Comparison of ENCODE assay signal across 11 mouse cellular contexts in genomic region chr16:4605514-4606131, GRCm38 (mm10). TPM values are rescaled to one million over a fixed set of nuclear protein-coding genes. Genes with fewer than 3 reads are reported as not detected.
DNase-seq lines count a peak whose midpoint lies in the region; ATAC-seq and TF ChIP-seq lines count a peak whose summit lies in the region.
"Had no signal": no experiment of that assay in that cellular context is flagged by ENCODE, and none has a peak within 500 bp of the region (broad histone marks: within the 10 kb centered on the region; RNA-seq: fewer than 3 reads in every experiment).

No protein-coding gene starts in this region.

- H3K27ac ChIP-seq in forebrain, embryonic 10.5 days: peak overlapping the region; percentile 78
- no peak overlapping the region for H3K27ac ChIP-seq in forebrain, embryonic 16.5 days (ENCODE audit: low read length)
- H3K27ac ChIP-seq in layer of hippocampus, adult 2 months: peak overlapping the region; percentile 3; the same call in 1 of the 2 replicates
- H3K27ac ChIP-seq in embryonic facial prominence, embryonic 12.5 days: peak overlapping the region; percentile 58
- peak overlapping the region; percentile 86 for H3K27ac ChIP-seq in limb, embryonic 10.5 days
- H3K27ac ChIP-seq in cerebellum, adult 2 months (ENCODE audit: insufficient read depth, low read length): no peak overlapping the region

- H3K9me3 ChIP-seq in forebrain, embryonic 10.5 days: no peaks in the 10 kb centered on the region
- no peaks in the 10 kb centered on the region for H3K9me3 ChIP-seq in forebrain, embryonic 16.5 days (ENCODE audit: control insufficient read depth, low read length)
- no peaks in the 10 kb centered on the region for H3K9me3 ChIP-seq in embryonic facial prominence, embryonic 12.5 days
- H3K9me3 ChIP-seq in limb, embryonic 10.5 days (replicated peaks): no peaks in the 10 kb centered on the region
- H3K9me3 ChIP-seq: liver, embryonic 13.5 days had no signal

- DNase-seq in forebrain, embryonic 10.5 days (ENCODE audit: extremely low spot score, low spot score): no peak
- no peak for DNase-seq in layer of hippocampus, adult 2 months (ENCODE audit: low spot score in 2 of 2)
- no peak for DNase-seq in layer of hippocampus, adult 8-10 months (ENCODE audit: low spot score in 2 of 2)
- peak; percentile 45 for DNase-seq in limb, embryonic 10.5 days (ENCODE audit: low spot score)
- no peak for DNase-seq in cerebellum, adult 2 months
- DNase-seq in cerebellum, adult 8-10 months: no peak
- DNase-seq: liver, embryonic 13.5 days had no signal

- peaks cover 72% of the 10 kb centered on the region for H3K4me1 ChIP-seq in forebrain, embryonic 10.5 days
- peaks cover 19% of the 10 kb centered on the region for H3K4me1 ChIP-seq in forebrain, embryonic 16.5 days (replicated peaks; ENCODE audit: control insufficient read depth, insufficient read depth, low read length)
- H3K4me1 ChIP-seq in embryonic facial prominence, embryonic 12.5 days: peaks cover 73% of the 10 kb centered on the region
- H3K4me1 ChIP-seq in limb, embryonic 10.5 days: peaks cover 82% of the 10 kb centered on the region
- H3K4me1 ChIP-seq in cerebellum, adult 2 months (ENCODE audit: control insufficient read depth, insufficient read depth, low read length): peaks cover 5% of the 10 kb centered on the region

- TF ChIP-seq CTCF in layer of hippocampus, adult 2 months (conservative IDR thresholded peaks at IDR 0.05): no peak
- no peak for TF ChIP-seq CTCF in cerebellum, adult 2 months (IDR thresholded peaks at IDR 0.05; ENCODE audit: borderline replicate concordance, insufficient read depth, low read depth, low read length)

- no peak for ATAC-seq in forebrain, embryonic 16.5 days
- no peak for ATAC-seq in embryonic facial prominence, embryonic 12.5 days (ENCODE audit: insufficient number of reproducible peaks, insufficient read depth, low FRiP score, low TSS enrichment)
- ATAC-seq: Patski had no signal

- no peak overlapping the region for H3K4me2 ChIP-seq in forebrain, embryonic 16.5 days (ENCODE audit: low read length)
- H3K4me2 ChIP-seq in embryonic facial prominence, embryonic 12.5 days (replicated peaks): no peak overlapping the region; the same call in 1 of the 2 replicates
- H3K4me2 ChIP-seq: liver, embryonic 13.5 days had no signal

- H3K36me3 ChIP-seq in forebrain, embryonic 10.5 days (replicated peaks): peaks cover 27% of the 10 kb centered on the region
- H3K36me3 ChIP-seq in forebrain, embryonic 16.5 days (ENCODE audit: control insufficient read depth, insufficient read depth): no peaks in the 10 kb centered on the region
- peaks cover 22% of the 10 kb centered on the region for H3K36me3 ChIP-seq in embryonic facial prominence, embryonic 12.5 days
- peaks cover 24% of the 10 kb centered on the region for H3K36me3 ChIP-seq in limb, embryonic 10.5 days

- no peaks in the 10 kb centered on the region for H3K27me3 ChIP-seq in forebrain, embryonic 10.5 days (ENCODE audit: poor library complexity, severe bottlenecking)
- no peaks in the 10 kb centered on the region for H3K27me3 ChIP-seq in forebrain, embryonic 16.5 days (replicated peaks; ENCODE audit: control insufficient read depth, insufficient read depth, low read length)
- no peaks in the 10 kb centered on the region for H3K27me3 ChIP-seq in embryonic facial prominence, embryonic 12.5 days
- no peaks in the 10 kb centered on the region for H3K27me3 ChIP-seq in limb, embryonic 10.5 days (ENCODE audit: low read depth, poor library complexity, severe bottlenecking)
- H3K27me3 ChIP-seq in cerebellum, adult 2 months (ENCODE audit: control insufficient read depth, insufficient read depth, low read length): no peaks in the 10 kb centered on the region
- H3K27me3 ChIP-seq: liver, embryonic 13.5 days; Patski had no signal

- no peak for TF ChIP-seq POLR2A in cerebellum, adult 2 months (IDR thresholded peaks at IDR 0.05; ENCODE audit: borderline replicate concordance, insufficient read depth, low read length)

- WGBS in forebrain, embryonic 10.5 days: 45% methylated on average over 13 of the region's 13 CpGs
- 39% methylated on average over 13 of the region's 13 CpGs for WGBS in forebrain, embryonic 16.5 days
- 24% methylated on average over 13 of the region's 13 CpGs for WGBS in embryonic facial prominence, embryonic 12.5 days
- 63% methylated on average over 13 of the region's 13 CpGs for WGBS in limb, embryonic 10.5 days
- 68% methylated on average over 13 of the region's 13 CpGs for WGBS in cerebellum, adult 2 months

- H3K9ac ChIP-seq in forebrain, embryonic 16.5 days (replicated peaks; ENCODE audit: low read depth, low read length): no peak overlapping the region
- no peak overlapping the region for H3K9ac ChIP-seq in embryonic facial prominence, embryonic 12.5 days
- H3K9ac ChIP-seq: liver, embryonic 13.5 days had no signal

- peak overlapping the region; percentile 24; the same call in 1 of the 2 replicates for H3K4me3 ChIP-seq in forebrain, embryonic 10.5 days
- no peak overlapping the region for H3K4me3 ChIP-seq in forebrain, embryonic 16.5 days (replicated peaks; ENCODE audit: low read length)
- H3K4me3 ChIP-seq in layer of hippocampus, adult 2 months: no peak overlapping the region
- no peak overlapping the region for H3K4me3 ChIP-seq in embryonic facial prominence, embryonic 12.5 days
- peak overlapping the region; percentile 27; the same call in 1 of the 2 replicates for H3K4me3 ChIP-seq in limb, embryonic 10.5 days
- H3K4me3 ChIP-seq in cerebellum, adult 2 months (replicated peaks; ENCODE audit: insufficient read depth, low read depth, low read length): no peak overlapping the region
- H3K4me3 ChIP-seq: liver, embryonic 13.5 days; myocyte had no signal

RNA-seq across cellular contexts. Expression of gene Glis2, which starts 11.1 kb away (rescaled TPM):
- polyA plus RNA-seq in forebrain, embryonic 10.5 days (2016; fragmentation: Nextera tagmentation; extraction: Ambion mirVana): 22.5 and 23.2 TPM in 2 replicates
- polyA plus RNA-seq in forebrain, embryonic 16.5 days (2015; fragmentation: Nextera tagmentation; extraction: Ambion mirVana): 10.8 and 12.1 TPM in 2 replicates
- 10 to 100 TPM; 11.0 to 13.9 TPM for total RNA-seq in layer of hippocampus, adult 2 months (2021)
- 10 to 100 TPM; 10.9 to 18.4 (median 11.9) TPM for total RNA-seq in layer of hippocampus, adult 8-10 months (2022)
- polyA plus RNA-seq in embryonic facial prominence, embryonic 12.5 days (2016; fragmentation: Nextera tagmentation; extraction: Ambion mirVana): 33.0 and 33.4 TPM in 2 replicates
- 27.0 and 30.7 TPM in 2 replicates for polyA plus RNA-seq in limb, embryonic 10.5 days (2016; fragmentation: Nextera tagmentation; extraction: Ambion mirVana)
- 16.0 and 19.5 TPM in 2 replicates for polyA plus RNA-seq in cerebellum, adult 2 months (2012; rRNA removed)

RNA-seq across cellular contexts. Expression of gene Pam16, which starts 19.2 kb away (rescaled TPM):
- 93.5 and 94.7 TPM in 2 replicates for polyA plus RNA-seq in forebrain, embryonic 10.5 days (2016; fragmentation: Nextera tagmentation; extraction: Ambion mirVana)
- 132 and 157 TPM in 2 replicates for polyA plus RNA-seq in forebrain, embryonic 16.5 days (2015; fragmentation: Nextera tagmentation; extraction: Ambion mirVana)
- 10 to 100 TPM; 72.3 to 75.2 TPM for total RNA-seq in layer of hippocampus, adult 2 months (2021)
- total RNA-seq in layer of hippocampus, adult 8-10 months (2022): 100 to 1,000 TPM in 1 of 4 experiments, 10 to 100 TPM in 3; 81.5 to 100 (median 89.5) TPM
- 96.4 and 104 TPM in 2 replicates for polyA plus RNA-seq in embryonic facial prominence, embryonic 12.5 days (2016; fragmentation: Nextera tagmentation; extraction: Ambion mirVana)
- 108 and 113 TPM in 2 replicates for polyA plus RNA-seq in limb, embryonic 10.5 days (2016; fragmentation: Nextera tagmentation; extraction: Ambion mirVana)
- 121 and 132 TPM in 2 replicates for polyA plus RNA-seq in cerebellum, adult 2 months (2012; rRNA removed)

RNA-seq across cellular contexts. Expression of gene Vasn, which starts 34.1 kb away (rescaled TPM):
- 9.2 and 9.3 TPM in 2 replicates for polyA plus RNA-seq in forebrain, embryonic 10.5 days (2016; fragmentation: Nextera tagmentation; extraction: Ambion mirVana)
- 3.2 and 4.3 TPM in 2 replicates for polyA plus RNA-seq in forebrain, embryonic 16.5 days (2015; fragmentation: Nextera tagmentation; extraction: Ambion mirVana)
- 1 to 10 TPM; 5.7 to 6.2 TPM for total RNA-seq in layer of hippocampus, adult 2 months (2021)
- 10 to 100 TPM in 1 of 4 experiments, 1 to 10 TPM in 3; 4.8 to 10.2 (median 6.7) TPM for total RNA-seq in layer of hippocampus, adult 8-10 months (2022)
- polyA plus RNA-seq in embryonic facial prominence, embryonic 12.5 days (2016; fragmentation: Nextera tagmentation; extraction: Ambion mirVana): 23.4 and 24.1 TPM in 2 replicates
- 22.5 and 28.3 TPM in 2 replicates for polyA plus RNA-seq in limb, embryonic 10.5 days (2016; fragmentation: Nextera tagmentation; extraction: Ambion mirVana)
- 6.4 and 6.5 TPM in 2 replicates for polyA plus RNA-seq in cerebellum, adult 2 months (2012; rRNA removed)

RNA-seq across cellular contexts. Expression of gene Dnaja3, which starts 34.2 kb away (rescaled TPM):
- polyA plus RNA-seq in forebrain, embryonic 10.5 days (2016; fragmentation: Nextera tagmentation; extraction: Ambion mirVana): 63.7 and 66.3 TPM in 2 replicates
- 60.3 and 61.9 TPM in 2 replicates for polyA plus RNA-seq in forebrain, embryonic 16.5 days (2015; fragmentation: Nextera tagmentation; extraction: Ambion mirVana)
- 10 to 100 TPM; 61.2 to 65.4 TPM for total RNA-seq in layer of hippocampus, adult 2 months (2021)
- 10 to 100 TPM; 59.6 to 68.7 (median 64.4) TPM for total RNA-seq in layer of hippocampus, adult 8-10 months (2022)
- polyA plus RNA-seq in embryonic facial prominence, embryonic 12.5 days (2016; fragmentation: Nextera tagmentation; extraction: Ambion mirVana): 57.1 and 59.8 TPM in 2 replicates
- polyA plus RNA-seq in limb, embryonic 10.5 days (2016; fragmentation: Nextera tagmentation; extraction: Ambion mirVana): 64.1 and 70.2 TPM in 2 replicates
- 60.6 and 64.0 TPM in 2 replicates for polyA plus RNA-seq in cerebellum, adult 2 months (2012; rRNA removed)

RNA-seq across cellular contexts. Expression of gene Tfap4, which starts 46.0 kb away (rescaled TPM):
- polyA plus RNA-seq in forebrain, embryonic 10.5 days (2016; fragmentation: Nextera tagmentation; extraction: Ambion mirVana): 32.0 and 37.5 TPM in 2 replicates
- 13.2 and 14.9 TPM in 2 replicates for polyA plus RNA-seq in forebrain, embryonic 16.5 days (2015; fragmentation: Nextera tagmentation; extraction: Ambion mirVana)
- total RNA-seq in layer of hippocampus, adult 2 months (2021): 1 to 10 TPM; 5.3 to 6.8 TPM
- total RNA-seq in layer of hippocampus, adult 8-10 months (2022): 1 to 10 TPM; 5.8 to 7.4 (median 7.4) TPM
- 27.8 and 31.5 TPM in 2 replicates for polyA plus RNA-seq in embryonic facial prominence, embryonic 12.5 days (2016; fragmentation: Nextera tagmentation; extraction: Ambion mirVana)
- 41.4 and 48.5 TPM in 2 replicates for polyA plus RNA-seq in limb, embryonic 10.5 days (2016; fragmentation: Nextera tagmentation; extraction: Ambion mirVana)
- 9.8 and 9.9 TPM in 2 replicates for polyA plus RNA-seq in cerebellum, adult 2 months (2012; rRNA removed)

Comparison
In these comparisons a context has a peak if more than half of its experiments do, and no peak if none do; other contexts are left out.
1. H3K27ac ChIP-seq: peak in forebrain, embryonic 10.5 days (single experiment), layer of hippocampus, adult 2 months (single experiment), embryonic facial prominence, embryonic 12.5 days (single experiment) and limb, embryonic 10.5 days (single experiment); none in forebrain, embryonic 16.5 days (single experiment) and cerebellum, adult 2 months (single experiment).
2. H3K4me3 ChIP-seq: peak in forebrain, embryonic 10.5 days (single experiment) and limb, embryonic 10.5 days (single experiment); none in forebrain, embryonic 16.5 days (single experiment), layer of hippocampus, adult 2 months (single experiment), embryonic facial prominence, embryonic 12.5 days (single experiment) and cerebellum, adult 2 months (single experiment).